Mouse (Mus musculus) cerebellum, adult 9-10 months (tissue): ENCODE results near the gene Rabggta.

Source experiments
- DNase-seq: peaks from one replicate; pipeline ENCODE4 v3.0.0; 2022

Rabggta gene

DNA sequence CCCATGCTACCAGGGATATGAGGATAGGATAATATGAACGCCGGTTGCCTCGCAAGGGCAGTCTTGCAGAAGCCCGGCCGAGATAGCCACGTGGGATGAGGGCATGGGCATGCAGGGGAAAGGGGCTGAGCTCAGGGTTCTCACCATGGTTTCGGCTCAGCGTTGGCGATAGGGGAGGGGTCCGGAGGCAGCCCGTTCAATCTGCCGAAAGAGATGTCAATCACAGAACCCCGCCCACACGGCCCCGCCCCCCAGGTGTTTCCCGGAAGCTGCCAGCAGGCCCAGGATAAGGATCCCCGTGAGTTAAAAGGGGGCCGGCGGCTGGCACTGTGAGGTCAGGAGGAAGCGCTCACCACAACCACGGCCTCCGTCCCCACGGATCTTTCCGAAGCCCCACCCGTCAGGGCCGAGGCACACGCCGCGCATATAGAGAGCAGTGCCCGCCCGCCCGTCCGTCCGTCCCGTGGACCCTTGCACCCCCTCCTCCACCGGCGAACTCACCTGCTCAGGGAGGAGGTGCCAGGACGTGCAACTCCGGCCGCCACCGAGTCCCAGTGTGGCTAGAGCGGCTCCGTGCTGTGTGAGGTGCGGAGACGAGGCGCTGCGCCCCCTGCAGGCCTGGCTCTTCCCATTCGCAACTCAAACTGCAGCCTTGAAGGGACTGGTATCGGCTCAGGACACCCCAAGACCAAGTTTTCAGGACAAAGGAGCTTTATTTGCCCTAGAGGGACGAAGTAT is at the start of gene Rabggta:
TSS of gene Rabggta (minus strand) at position 564 of the 738 bp plus-strand sequence.
- peak; percentile 93 for DNase-seq

GRCm38 (mm10) chr14:55769087-55769703 is 47.1 kb upstream of the Rabggta start:
- DNase-seq: no peak

GRCm38 (mm10) chr14:55768555-55768954 is 46.5 kb upstream of the Rabggta start:
- no peak for DNase-seq

GRCm38 (mm10) chr14:55767519-55768414 is 45.7 kb upstream of the Rabggta start:
- DNase-seq: peak; percentile 82

- no peak for DNase-seq
Observed at GRCm38 (mm10) chr14:55765696-55766095, 43.6 kb upstream of the Rabggta start, which contains the start of gene Ltb4r1. Gene Ltb4r1 (plus strand): TSS chr14:55765962.

DNA sequence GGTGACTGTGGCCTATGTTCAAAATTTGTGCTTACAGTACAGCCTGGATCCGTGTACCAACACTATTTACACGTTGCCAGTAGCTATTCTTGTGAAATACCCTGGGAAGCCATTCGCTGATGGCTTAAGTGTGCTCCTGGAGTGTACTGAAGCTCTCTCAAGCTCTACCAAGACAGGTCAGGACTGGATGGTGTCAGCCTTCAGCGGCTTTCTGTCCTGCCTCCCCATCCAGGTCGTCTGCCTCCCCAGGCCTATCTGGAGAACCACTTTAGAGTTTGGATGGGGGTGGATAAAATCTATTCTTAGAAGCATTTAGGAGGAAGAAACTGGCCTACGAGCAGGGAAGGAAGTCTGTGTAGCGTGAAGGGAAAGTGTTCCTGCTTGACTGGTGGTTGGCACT is 41.1 kb upstream of the Rabggta start:
- DNase-seq: no peak

- no peak for DNase-seq
Observed at GRCm38 (mm10) chr14:55762001-55762821, 40.1 kb upstream of the Rabggta start.

- no peak for DNase-seq
Observed at GRCm38 (mm10) chr14:55761163-55761562, 39.1 kb upstream of the Rabggta start, which contains the start of gene Ltb4r2. Gene Ltb4r2 (plus strand): TSS chr14:55761428.

GRCm38 (mm10) chr14:55760156-55760555 is 38.1 kb upstream of the Rabggta start:
- peak; percentile 90 for DNase-seq

GRCm38 (mm10) chr14:55758363-55758784 is 36.3 kb upstream of the Rabggta start, which contains the start of gene Cideb:
Gene Cideb (minus strand): TSS chr14:55758458.
- no peak for DNase-seq

GRCm38 (mm10) chr14:55757566-55757965 is 35.5 kb upstream of the Rabggta start:
- no peak for DNase-seq

DNA sequence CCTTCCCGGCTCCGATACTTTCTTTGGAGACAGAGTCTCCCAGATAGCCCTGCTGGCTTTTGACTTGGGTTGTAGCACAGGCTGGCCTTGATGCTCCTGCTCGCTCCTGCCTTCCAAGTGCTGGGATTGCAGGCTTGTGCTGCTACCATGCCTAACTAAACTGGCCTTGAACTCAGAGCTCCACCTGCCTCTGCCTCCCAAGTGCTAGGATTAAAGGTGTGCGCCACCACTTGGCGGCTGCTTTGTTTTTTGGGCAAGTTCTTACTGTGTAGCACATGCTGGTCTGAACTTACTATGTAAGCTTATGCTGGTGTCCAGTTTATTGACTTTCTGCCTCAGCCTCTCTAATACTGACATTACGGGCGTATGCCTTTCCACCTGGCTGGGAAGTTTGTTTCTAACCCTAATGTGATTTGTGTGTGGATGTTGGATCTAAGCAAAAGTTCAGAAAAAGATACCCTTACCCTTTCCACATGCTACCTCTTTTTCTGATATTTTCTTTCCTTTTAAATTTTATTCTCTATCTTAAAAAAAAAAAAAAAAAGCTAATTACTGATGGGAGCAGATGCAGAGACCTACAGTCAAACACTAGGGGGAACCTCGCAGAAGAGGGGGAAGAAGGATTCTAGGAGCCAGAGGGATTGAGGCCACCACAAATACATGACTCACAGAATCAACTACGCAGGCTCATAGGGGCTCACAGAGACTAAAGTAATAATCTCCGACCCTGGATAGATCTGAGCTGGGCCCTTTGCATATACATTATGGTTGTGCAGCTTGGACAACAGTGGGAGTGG is 25.2 kb upstream of the Rabggta start:
- DNase-seq: no peak

- no peak for DNase-seq
Observed at GRCm38 (mm10) chr14:55745861-55746237, 23.8 kb upstream of the Rabggta start.

DNA sequence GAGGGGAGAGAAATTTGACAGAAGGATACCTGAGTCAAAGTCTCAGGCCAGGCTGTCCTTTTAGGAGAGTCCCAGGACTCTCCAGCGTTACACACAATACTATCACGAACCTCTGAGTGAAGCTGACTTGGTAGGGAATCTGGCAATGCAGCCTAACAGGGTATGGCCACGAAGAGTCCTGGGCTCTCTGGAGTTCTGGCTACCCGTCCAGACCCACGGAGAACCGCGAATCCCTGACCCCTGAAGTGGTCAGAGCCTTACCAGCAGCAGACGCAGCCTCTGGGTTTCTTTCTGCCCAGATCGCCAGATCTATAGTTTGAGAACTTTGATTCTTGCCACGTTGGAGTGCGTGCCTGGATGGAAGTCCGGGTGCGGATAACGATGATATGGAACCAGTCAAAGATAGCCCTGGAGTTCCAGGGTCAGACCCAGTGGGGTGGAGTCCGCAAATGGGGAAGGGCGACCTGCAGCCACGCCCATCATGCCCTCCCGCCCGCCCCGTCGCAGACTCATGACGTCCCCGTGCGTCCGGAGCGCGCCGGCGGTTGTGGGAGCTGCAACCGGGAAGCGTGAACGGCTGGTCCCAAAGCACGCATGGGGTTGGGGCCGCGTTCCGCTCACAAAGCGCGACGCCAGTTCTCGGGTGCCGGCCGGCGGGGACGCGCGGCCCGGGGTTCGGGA is 23.3 kb upstream of the Rabggta start, which contains the start of the genes Dhrs1 and Nop9:
TSS of gene Dhrs1 (minus strand) at position 511 of the 681 bp plus-strand sequence.
TSS of gene Nop9 (plus strand) at position 514 of the 681 bp plus-strand sequence.
- DNase-seq: peak; percentile 79

- DNase-seq: peak; percentile 80
Observed at GRCm38 (mm10) chr14:55743711-55744110, 21.6 kb upstream of the Rabggta start.

DNA sequence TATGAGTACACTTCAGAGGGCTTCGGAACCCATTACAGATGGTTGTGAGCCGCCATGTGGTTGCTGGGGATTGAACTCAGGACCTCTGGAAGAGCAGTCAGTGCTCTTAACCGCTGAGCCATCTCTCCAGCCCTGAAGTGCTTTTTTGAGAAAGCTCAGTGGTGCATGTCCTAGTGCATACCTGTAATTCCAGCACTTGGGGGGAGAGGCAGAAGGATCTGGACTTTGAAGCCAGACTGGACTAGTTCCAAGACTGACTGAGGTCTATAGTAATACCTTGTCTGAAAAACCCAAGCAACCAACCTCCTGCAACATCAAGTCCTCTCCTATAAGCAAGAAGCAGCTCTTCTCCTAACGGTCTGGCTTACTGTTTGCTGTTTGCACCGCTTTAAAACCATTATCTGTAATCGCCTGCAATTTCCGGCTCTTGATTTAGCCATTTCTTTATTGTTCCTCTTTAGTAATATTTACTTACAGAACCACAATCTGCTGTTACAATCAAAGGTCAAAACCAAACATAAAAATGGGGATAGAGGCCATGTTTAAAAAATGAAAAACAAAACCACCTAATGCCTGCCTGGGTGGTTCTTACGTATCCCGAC is 15.1 kb upstream of the Rabggta start:
- DNase-seq: no peak

- DNase-seq: no peak
Observed at GRCm38 (mm10) chr14:55735758-55736157, 13.7 kb upstream of the Rabggta start.

- DNase-seq: no peak
Observed at GRCm38 (mm10) chr14:55735334-55735733, 13.3 kb upstream of the Rabggta start.

DNA sequence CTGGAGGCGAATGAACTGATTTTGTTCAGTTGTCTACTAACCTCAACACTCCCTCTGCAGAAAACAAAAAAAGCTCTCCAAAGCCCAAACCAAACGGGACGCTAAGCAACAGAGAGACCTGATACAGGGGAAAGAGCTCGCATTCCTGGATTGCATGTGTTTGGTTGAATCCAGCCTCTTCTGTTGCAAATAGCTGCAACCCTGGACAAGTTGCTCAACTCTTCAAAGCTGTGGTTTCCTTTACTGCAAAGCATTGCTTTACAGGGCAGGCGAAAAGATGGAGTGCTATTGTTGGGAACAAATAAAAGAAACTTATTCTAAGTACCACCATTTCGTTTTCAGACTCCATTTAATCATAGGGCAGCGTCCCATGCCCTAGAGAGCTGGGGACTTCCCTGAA is 12.8 kb upstream of the Rabggta start:
- DNase-seq: no peak

DNA sequence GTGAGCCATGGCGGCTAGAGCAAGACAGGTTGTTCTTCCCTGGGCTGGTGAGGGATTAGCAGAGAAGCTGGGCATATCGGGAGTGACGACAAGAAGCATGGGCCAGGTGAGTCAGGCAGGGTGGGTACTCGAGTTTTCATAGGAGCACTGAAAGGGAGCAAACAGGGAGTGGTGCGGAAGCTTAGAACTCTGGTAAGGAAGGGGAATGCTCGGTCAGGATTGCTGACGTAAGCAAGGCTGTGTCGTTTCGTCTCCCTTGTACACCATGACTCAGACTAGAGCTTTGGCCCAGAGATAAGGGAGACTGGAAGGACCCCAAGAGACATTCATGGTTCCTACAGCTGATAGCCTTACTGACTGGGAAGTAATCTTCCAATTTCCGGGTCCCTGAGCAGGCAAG is 11.8 kb upstream of the Rabggta start:
- DNase-seq: no peak
